24 mouse cellular contexts compared by ENCODE assay signal in the genomic region with DNA sequence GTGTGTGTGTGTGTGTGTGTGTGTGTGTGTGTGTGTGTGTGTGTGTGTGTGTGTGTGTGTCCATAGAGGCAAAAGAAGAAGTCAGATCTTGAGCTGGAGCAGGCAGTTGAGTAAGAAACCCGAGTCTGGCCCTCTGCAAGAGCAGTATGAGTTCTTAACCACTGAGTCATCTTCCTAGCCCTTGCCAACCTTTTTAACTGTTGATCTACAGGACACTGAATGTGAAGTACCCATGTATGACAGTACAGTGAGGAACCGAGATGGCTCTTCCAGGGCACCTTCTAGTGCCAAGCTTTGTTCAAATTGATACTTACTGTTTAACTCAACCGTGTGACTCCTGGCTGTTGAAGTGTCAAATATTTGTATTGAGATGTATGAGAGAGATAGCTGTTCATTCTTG.
"Had no signal": no experiment of that assay in that cellular context is flagged by ENCODE, and none has a peak within 500 bp of the region (broad histone marks: within the 10 kb centered on the region; RNA-seq: fewer than 3 reads in every experiment).

No protein-coding gene starts in this region.

- H3K36me3 ChIP-seq: heart, embryonic 10.5 days; heart, embryonic 13.5 days; heart, embryonic 15.5 days; hindbrain, embryonic 13.5 days; hindbrain, embryonic 15.5 days; limb, embryonic 10.5 days; limb, embryonic 12.5 days; liver, embryonic 13.5 days had no signal

- H3K27me3 ChIP-seq: heart, embryonic 13.5 days; heart, embryonic 15.5 days; hindbrain, embryonic 13.5 days; hindbrain, embryonic 15.5 days; limb, embryonic 12.5 days; liver, embryonic 13.5 days had no signal

- DNase-seq: gastrocnemius, postnatal 14 days; gastrocnemius, postnatal 36 days; heart, adult 18-20 months; heart, postnatal 14 days; heart, postnatal 36 days; kidney, adult 18-20 months; kidney, adult 8-10 months; kidney, postnatal 10 days; kidney, postnatal 25 days; kidney, postnatal 4 days; liver; liver, embryonic 13.5 days had no signal

- H3K4me3 ChIP-seq: heart, embryonic 10.5 days; heart, embryonic 13.5 days; heart, embryonic 15.5 days; hindbrain, embryonic 13.5 days; hindbrain, embryonic 15.5 days; layer of hippocampus, adult 2 months; left cerebral cortex, adult 2 months; limb, embryonic 10.5 days; limb, embryonic 12.5 days; liver, embryonic 13.5 days had no signal

- ATAC-seq: hindbrain, postnatal 0 days; intestine, embryonic 16.5 days had no signal

- H3K27ac ChIP-seq: heart, embryonic 10.5 days; heart, embryonic 13.5 days; heart, embryonic 15.5 days; hindbrain, embryonic 13.5 days; hindbrain, embryonic 15.5 days; hindbrain, postnatal 0 days; layer of hippocampus, adult 2 months; left cerebral cortex, adult 2 months; limb, embryonic 10.5 days; limb, embryonic 12.5 days; liver, embryonic 13.5 days had no signal

- H3K4me2 ChIP-seq: heart, embryonic 13.5 days; heart, embryonic 15.5 days; hindbrain, embryonic 13.5 days; hindbrain, embryonic 15.5 days; limb, embryonic 12.5 days; liver, embryonic 11.5 days; liver, embryonic 13.5 days had no signal

- H3K4me1 ChIP-seq: heart, embryonic 10.5 days; heart, embryonic 13.5 days; heart, embryonic 15.5 days; limb, embryonic 10.5 days; liver, embryonic 13.5 days had no signal

- H3K9ac ChIP-seq: heart, embryonic 13.5 days; heart, embryonic 15.5 days; hindbrain, embryonic 13.5 days; hindbrain, embryonic 15.5 days; limb, embryonic 12.5 days; liver, embryonic 13.5 days had no signal

- H3K9me3 ChIP-seq: heart, embryonic 10.5 days; heart, embryonic 15.5 days; hindbrain, embryonic 15.5 days; limb, embryonic 10.5 days; limb, embryonic 12.5 days had no signal
